Mouse (Mus musculus) layer of hippocampus, adult 9-11 months (tissue): ENCODE data around the gene Vmn1r7.
"Not testable (repeated sequence)": the region's sequence is repeated elsewhere in the genome, so short reads cannot be mapped to it uniquely, and the experiment has no call there.

Experiments used
- DNase-seq: peaks from one replicate; pipeline ENCODE4 v3.0.0; 2022

Gene Vmn1r7

DNA sequence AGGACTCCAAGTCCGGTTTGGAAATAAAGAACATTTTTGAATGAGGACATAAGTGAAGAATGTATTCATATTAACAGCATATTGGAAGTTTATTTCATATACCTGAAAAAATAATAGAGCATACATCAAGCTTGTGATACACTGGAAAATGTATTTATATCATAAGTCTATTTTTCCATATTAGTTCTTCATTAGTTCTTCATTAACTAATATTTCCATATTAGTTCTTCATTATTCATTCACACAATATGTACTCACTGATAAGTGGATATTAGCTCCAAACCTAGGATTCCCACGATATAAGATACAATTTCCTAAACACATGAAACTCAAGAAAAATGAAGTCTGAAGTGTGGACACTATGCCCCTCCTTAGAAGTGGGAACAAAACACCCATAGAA, at the start of gene Vmn1r7:
Vmn1r7 (minus strand) TSS at position 101 of the 400 bp plus-strand sequence.
- not testable (repeated sequence) for DNase-seq

DNA sequence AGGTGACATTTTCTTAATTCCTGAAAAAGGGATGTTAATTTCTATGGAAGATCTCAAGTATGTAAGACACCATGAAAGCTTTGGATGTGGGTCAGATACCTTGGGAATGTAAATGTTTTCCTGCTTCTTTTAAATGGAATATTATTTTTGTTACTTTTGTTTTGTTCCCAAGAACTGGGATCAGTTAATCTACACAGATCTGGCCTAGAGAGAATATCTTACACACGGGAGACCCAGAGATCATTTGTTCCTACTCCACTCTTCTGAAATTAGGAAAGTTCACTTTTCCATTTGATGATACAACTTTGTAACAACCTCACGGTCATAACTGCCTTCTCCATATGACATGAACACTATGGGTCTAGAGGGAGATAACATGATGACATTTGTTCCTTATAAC, 41.4 kb upstream of the Vmn1r7 start, which contains the start of gene Vmn1r9:
Vmn1r9 (plus strand) TSS at position 301 of the 400 bp plus-strand sequence.
- DNase-seq: no peak

DNA sequence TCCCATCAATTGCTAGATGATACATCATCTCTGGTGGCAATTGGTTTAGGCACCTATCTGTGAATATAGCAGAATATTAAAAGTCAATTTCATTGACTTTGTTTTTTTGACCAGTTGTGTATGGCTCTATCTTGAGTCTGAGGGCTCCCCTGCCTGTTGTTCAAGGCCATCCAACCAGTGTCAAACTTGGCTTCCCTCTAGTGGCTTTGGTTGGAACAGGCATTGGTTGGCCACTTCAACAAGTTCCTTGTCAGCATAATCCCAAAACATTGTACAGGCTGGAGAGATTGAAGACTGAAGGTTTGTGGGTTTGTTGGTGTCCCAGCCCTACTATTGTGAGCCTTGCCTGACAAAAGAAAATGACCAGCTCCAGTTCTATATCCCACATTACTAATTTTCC, 38.6 kb upstream of the Vmn1r7 start:
- DNase-seq: no peak

DNA sequence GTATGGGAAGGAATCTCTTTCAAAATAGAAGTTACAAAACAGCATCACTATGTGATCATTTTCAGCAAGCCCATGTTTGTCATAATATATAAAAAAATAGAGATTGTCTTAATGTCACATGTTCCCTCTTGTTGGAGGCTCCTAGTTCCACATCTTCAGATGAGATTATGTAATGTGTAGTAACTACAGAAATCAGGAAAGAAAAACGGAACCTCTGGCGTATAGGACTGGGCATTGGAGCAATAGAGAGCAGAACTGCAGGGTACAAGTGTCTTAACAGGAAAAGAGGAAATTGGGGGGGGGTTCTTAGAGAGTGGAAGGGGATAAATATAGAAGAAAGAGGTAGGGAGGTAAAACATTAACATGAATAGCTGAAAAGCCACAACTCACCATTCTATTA, 9.6 kb upstream of the Vmn1r7 start:
- DNase-seq: no peak

DNA sequence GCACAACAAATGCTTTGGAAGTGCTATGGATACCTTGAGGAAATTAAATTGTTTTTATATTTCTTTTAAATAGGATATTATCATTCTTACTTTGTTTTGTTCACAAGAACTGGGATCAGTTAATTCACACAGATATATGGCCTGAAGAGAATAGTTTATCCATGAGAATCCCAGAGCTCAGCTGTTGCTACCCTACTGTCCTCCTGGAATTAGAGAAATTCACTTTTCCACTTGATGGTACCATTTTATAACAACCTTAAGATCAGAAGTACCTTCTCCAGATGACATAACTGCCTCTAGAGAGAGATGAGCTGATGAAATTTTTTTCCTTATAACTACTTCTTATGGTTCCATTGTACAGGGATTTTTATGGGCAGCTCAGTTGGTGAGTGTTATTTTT, 6.9 kb upstream of the Vmn1r7 start, which contains the start of gene Vmn1r8:
Vmn1r8 (plus strand) TSS at position 301 of the 400 bp plus-strand sequence.
- no peak for DNase-seq

DNA sequence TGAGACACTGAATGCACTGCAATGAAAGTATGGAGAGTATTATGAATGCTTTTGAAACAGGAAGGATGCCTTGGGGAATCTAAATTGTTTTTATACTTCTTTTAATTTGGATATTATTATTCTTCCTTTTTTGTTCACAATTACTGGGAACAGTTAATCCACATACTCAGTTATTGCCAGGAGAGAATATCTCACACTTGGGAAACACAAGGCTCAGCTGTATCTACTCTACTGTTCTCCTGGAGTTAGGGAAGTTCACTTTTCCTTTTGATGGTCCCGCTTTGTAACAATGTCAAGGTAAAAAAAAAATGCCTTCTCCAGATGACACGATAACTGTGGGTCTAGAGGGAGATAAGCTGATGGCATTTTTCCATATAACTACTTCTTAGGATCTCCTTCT, 28.2 kb downstream of the Vmn1r7 start, which contains the start of gene Vmn1r6:
Vmn1r6 (plus strand) TSS at position 301 of the 400 bp plus-strand sequence.
- no peak for DNase-seq
